Mouse (Mus musculus) stomach, postnatal 0 days (tissue): ENCODE measurements at regions not wholly inside any gene's neighbourhood (a gene's known extent, or its start where the extent isn't known, plus 50 kb on each side); places are given as distances from the start of the nearest gene placed in this dataset.
A peak's percentile ranks its signal among the peaks of the same experiment; 100 is the strongest.

ENCODE experiments used
- ATAC-seq: fragments of 200-750 bp; cut with Nextera tagmentation; 2 replicates; pipeline ENCODE4 v1.8.0; 2017; ENCODE audit not compliant: low FRiP score, low TSS enrichment
- DNase-seq: peaks from one replicate; pipeline ENCODE4 v3.0.0-alpha.2; 2016; ENCODE audit warnings: low spot score
- H3K27ac ChIP-seq: fragments of 300-500 bp; sonication (generic); replicated peaks from 2 replicates; pipeline ENCODE4 v1.5.1; 2014; ENCODE audit warnings: mild to moderate bottlenecking, control low read depth
- H3K27me3 ChIP-seq: fragments of 300-500 bp; sonication (generic); 2 replicates; pipeline ENCODE4 v1.6.1; 2014; ENCODE audit warnings: low read length; ENCODE audit not compliant: control insufficient read depth, insufficient read depth
- H3K36me3 ChIP-seq: fragments of 300-500 bp; sonication (generic); 2 replicates; pipeline ENCODE4 v1.6.1; 2014; ENCODE audit warnings: low read length, mixed read lengths; ENCODE audit not compliant: control insufficient read depth, insufficient read depth
- H3K4me1 ChIP-seq: fragments of 300-500 bp; sonication (generic); replicated peaks from 2 replicates; pipeline ENCODE4 v1.6.1; 2014; ENCODE audit warnings: antibody characterized with exemption; ENCODE audit not compliant: control insufficient read depth, insufficient read depth
- H3K4me2 ChIP-seq: fragments of 300-500 bp; sonication (generic); replicated peaks from 2 replicates; pipeline ENCODE4 v1.6.1; 2014; ENCODE audit warnings: low read depth, mild to moderate bottlenecking, control low read depth, moderate library complexity
- H3K4me3 ChIP-seq: fragments of 300-500 bp; sonication (generic); 2 replicates; pipeline ENCODE4 v1.5.1; 2014; ENCODE audit warnings: low read depth, low read length, control low read depth
- H3K9ac ChIP-seq: fragments of 300-500 bp; sonication (generic); 2 replicates; pipeline ENCODE4 v1.6.1; 2014; ENCODE audit warnings: mild to moderate bottlenecking, low read length, control low read depth, mixed read lengths
- H3K9me3 ChIP-seq: fragments of 300-500 bp; sonication (generic); 2 replicates; pipeline ENCODE4 v1.6.1; 2016; ENCODE audit warnings: low read length; ENCODE audit not compliant: control insufficient read depth
- CTCF ChIP-seq: IDR thresholded peaks from 2 replicates; pipeline ENCODE4 v1.5.1; 2016; ENCODE audit warnings: antibody characterized with exemption, low read depth, mild to moderate bottlenecking, moderate library complexity
- EP300 ChIP-seq: optimal IDR thresholded peaks from 2 replicates; pipeline ENCODE3; 2016; ENCODE audit warnings: antibody characterized with exemption
- WGBS: fragments of 180-500 bp; shearing (Covaris S2); extraction: QIAGEN DNeasy Blood & Tissue Kit; methylation state at CpG from one replicate; pipeline ENCODE4 v1.1.7; 2014; 5-methylcytosine and 5-hydroxymethylcytosine counted together

DNA sequence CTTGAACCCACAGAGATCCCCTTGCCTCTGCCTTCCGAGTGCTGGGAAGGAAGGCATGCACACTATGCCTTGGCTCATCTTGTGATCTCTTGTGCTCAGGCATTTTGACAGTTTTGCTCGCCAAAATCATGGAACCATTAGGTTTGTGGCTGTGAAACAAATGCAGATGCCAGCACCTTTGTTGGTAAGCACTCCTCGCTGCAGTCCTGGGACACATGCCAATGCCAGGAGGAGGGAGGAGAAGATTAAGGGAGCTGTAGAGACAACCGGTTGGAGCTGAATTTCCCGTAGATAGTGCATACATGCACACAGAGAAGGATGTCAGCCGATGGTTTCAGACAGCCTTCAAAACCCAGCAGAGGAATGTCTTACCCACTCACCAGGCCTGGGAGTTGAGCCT, 275.5 kb downstream of the Spry2 start:
- WGBS, result 66% methylated on average over 6 of the region's 6 CpGs
- no peak for DNase-seq

DNA sequence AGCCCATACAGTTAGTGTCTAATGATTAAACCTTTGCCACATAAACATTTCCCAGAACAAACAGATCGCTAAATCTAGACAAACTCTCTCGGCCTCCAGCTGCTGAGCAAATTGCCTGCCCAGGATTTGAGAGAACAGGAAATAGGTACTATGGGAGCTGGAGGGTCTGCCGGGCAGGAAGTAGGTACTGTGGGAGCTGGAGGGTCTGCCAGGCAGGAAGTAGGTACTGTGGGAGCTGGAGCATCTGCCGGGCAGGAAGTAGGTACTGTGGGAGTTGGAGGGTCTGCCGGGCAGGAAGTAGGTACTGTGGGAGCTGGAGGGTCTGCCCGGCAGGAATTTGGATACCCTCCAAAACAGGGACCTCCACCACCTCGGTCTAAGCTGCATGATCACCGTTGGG, 277.2 kb downstream of the Spry2 start:
- WGBS, result 56% methylated on average over 8 of the region's 8 CpGs
- Histone ChIP-seq H3K36me3 (no peaks in the 10 kb centered on the region), H3K9ac (no peak overlapping the region), H3K4me1 (no peaks in the 10 kb centered on the region), H3K9me3 (no peaks in the 10 kb centered on the region), H3K4me3 (no peak overlapping the region), H3K27ac (no peak overlapping the region), H3K27me3 (no peaks in the 10 kb centered on the region), H3K4me2 (no peak overlapping the region)
- DNase-seq (no peak), ATAC-seq (no peak)
- TF ChIP-seq EP300 (no peak), CTCF (no peak)

More for the DNA sequence above, 275.5 kb downstream of the Spry2 start:
- Histone ChIP-seq H3K9ac (no peak overlapping the region), H3K27me3 (no peaks in the 10 kb centered on the region), H3K4me3 (no peak overlapping the region), H3K4me2 (no peak overlapping the region), H3K4me1 (no peaks in the 10 kb centered on the region), H3K27ac (no peak overlapping the region), H3K36me3 (no peaks in the 10 kb centered on the region), H3K9me3 (no peaks in the 10 kb centered on the region)
- TF ChIP-seq CTCF, result no peak
- TF ChIP-seq EP300, result no peak
- no peak for ATAC-seq

DNA sequence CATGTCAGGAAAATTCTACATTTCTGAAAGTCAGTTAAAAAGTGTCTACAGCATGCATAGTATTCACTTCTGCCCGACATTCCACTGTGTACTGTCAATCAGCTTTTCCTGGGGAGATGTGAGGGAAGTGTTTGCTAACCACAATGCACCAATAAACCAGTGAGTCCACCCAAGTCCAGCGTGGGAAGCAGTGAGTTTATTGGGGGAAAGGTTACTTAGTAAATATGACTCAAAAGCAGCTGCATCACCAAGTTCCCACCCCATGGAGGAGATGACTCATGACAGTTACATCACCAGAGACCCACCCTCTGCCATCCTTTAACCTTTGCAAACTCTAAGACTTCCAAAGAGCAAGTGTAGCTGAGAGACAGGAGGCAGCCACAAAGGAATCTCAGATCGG, 280.9 kb downstream of the Spry2 start:
- Histone ChIP-seq H3K4me2 (no peak overlapping the region), H3K9me3 (no peaks in the 10 kb centered on the region), H3K27me3 (no peaks in the 10 kb centered on the region), H3K36me3 (no peaks in the 10 kb centered on the region), H3K9ac (no peak overlapping the region), H3K4me3 (no peak overlapping the region), H3K27ac (no peak overlapping the region), H3K4me1 (no peaks in the 10 kb centered on the region)
- TF ChIP-seq EP300, result peak; percentile 36
- no peak for TF ChIP-seq CTCF
- peak; percentile 68 for ATAC-seq
- WGBS, result 49% methylated on average over 3 of the region's 3 CpGs
- DNase-seq, result peak; percentile 22

DNA sequence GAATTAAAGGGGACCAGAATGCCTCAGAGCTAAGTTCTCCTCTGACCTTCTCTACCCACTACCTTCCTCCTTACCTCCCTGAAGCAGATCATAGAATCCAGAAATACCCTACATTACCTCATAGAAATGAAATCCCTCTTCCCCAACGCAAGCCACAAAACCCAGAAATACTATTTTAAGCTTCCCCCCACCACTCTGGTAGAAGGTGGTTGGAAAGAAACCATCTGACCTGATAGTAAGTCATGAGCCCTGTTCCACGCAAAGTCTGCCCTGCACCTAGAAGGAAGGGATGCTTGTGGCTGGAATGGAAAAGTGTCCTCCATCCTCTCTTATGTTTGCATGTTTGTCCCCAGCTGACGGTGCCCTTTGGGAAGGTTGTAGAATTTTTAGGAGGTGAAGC, 283.8 kb downstream of the Spry2 start:
- no peaks in the 10 kb centered on the region for H3K4me1 ChIP-seq
- no peaks in the 10 kb centered on the region for H3K9me3 ChIP-seq
- ATAC-seq (no peak), DNase-seq (no peak)
- H3K36me3 ChIP-seq, result no peaks in the 10 kb centered on the region
- H3K4me3 ChIP-seq, result no peak overlapping the region
- H3K27ac ChIP-seq, result no peak overlapping the region
- no peak overlapping the region for H3K4me2 ChIP-seq
- WGBS, result 94% methylated on average over 3 of the region's 3 CpGs
- H3K27me3 ChIP-seq, result no peaks in the 10 kb centered on the region
- TF ChIP-seq EP300 (no peak), CTCF (no peak)
- H3K9ac ChIP-seq, result no peak overlapping the region

DNA sequence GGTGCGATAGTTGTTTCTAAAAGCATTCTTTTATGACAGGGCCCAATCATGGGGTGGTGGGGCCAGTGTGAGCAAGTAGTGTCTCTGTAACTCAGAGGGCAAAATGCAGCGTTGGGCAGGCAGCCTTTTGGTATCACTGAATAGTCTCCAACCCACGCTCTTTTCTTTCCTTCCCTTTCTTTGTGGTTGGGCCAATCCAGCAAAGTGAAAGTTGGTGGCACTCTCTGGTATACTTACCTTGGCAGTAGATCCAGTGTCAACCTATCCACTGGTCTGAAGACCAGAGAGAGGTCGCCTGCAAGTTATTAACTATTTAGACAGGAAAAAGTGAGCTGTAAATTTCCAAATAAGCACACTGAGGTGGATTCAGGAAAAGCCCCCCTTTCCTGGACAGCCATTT, 287.8 kb downstream of the Spry2 start:
- DNase-seq (no peak), ATAC-seq (no peak)
- no peak overlapping the region for H3K4me2 ChIP-seq
- no peaks in the 10 kb centered on the region for H3K36me3 ChIP-seq
- no peaks in the 10 kb centered on the region for H3K27me3 ChIP-seq
- 79% methylated on average over 4 of the region's 4 CpGs for WGBS
- TF ChIP-seq EP300 (no peak), CTCF (no peak)
- no peak overlapping the region for H3K27ac ChIP-seq
- no peaks in the 10 kb centered on the region for H3K9me3 ChIP-seq
- no peaks in the 10 kb centered on the region for H3K4me1 ChIP-seq
- H3K9ac ChIP-seq, result no peak overlapping the region
- H3K4me3 ChIP-seq, result no peak overlapping the region

DNA sequence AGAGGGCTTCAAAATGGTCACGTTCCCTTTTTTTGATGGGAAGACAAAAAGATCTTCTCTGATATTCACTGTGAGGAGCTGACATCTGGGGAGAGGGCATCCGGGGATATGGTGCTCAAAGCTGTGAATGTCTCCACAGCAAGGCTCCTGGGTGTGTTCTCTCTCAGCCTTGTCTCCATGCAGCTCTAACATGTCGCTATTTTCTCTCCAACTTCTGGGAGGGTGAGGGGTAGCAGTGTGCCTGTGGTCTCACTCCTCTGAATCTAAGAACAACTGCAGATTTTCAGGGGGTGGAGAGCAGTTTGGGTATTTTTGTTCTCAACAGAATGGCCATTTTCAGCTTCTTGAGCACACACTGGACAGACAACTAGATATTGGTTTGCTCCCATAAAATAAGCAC, 290.1 kb downstream of the Spry2 start:
- TF ChIP-seq EP300, result no peak
- TF ChIP-seq CTCF, result no peak
- no peak for DNase-seq
- no peak overlapping the region for H3K4me3 ChIP-seq
- no peak overlapping the region for H3K4me2 ChIP-seq
- 80% methylated on average over 3 of the region's 3 CpGs for WGBS
- H3K27ac ChIP-seq, result no peak overlapping the region
- no peaks in the 10 kb centered on the region for H3K36me3 ChIP-seq
- H3K9me3 ChIP-seq, result no peaks in the 10 kb centered on the region
- ATAC-seq, result no peak
- no peaks in the 10 kb centered on the region for H3K4me1 ChIP-seq
- no peaks in the 10 kb centered on the region for H3K27me3 ChIP-seq
- H3K9ac ChIP-seq, result no peak overlapping the region
